Mouse (Mus musculus) kidney, postnatal 10 days (tissue): Measurements from ENCODE around the gene Sept9.

Source experiments
- DNase-seq: peaks from one replicate; pipeline ENCODE4 v3.0.0; 2021; ENCODE audit warnings: mixed read lengths

The Sept9 gene

GRCm38 (mm10) chr11:117296500-117297189 lies 97.2 kb downstream of the Sept9 start:
- DNase-seq = no peak

- DNase-seq = no peak
These were observed 97.8 kb downstream of the Sept9 start for GRCm38 (mm10) chr11:117297190-117297829.

DNA sequence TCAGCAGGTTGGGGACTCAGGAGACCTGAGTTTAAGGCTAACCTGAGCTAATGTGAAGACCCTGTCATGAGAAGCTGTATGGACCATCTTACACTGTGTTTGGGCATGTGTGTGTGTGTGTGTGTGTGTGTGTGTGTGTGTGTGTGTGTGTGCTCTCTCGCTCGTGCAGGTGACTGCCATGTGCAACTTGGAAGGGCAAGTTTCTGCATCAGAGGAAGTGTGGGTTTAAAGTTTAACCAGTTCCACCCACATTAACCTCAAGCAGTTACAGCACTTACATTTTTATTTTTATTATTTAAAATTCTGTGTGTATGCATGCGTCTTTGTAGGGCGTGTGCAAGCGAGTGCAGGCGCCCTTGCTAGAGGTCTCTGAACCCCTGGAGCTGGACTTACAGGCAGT lies 100.3 kb downstream of the Sept9 start:
- no peak for DNase-seq

DNA sequence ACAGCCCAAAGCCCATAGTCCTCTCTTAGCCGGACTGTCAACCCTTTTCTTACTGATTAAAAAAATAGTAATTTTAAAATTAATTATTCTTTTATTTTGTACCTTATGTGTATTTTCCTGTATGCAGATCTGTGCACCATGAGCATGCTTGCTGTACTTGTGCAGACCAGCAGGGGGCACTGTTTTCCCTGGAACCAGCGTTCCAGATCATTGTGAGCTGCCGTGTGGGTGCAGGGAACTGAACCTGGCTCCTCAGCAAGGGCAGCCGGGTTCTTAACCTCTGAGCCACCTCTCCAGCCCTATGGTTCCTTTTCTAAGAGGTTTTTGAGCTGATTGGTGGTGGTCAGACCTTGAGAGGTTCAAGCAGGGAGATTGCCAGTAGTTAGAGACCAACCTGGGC lies 101.3 kb downstream of the Sept9 start:
- no peak for DNase-seq

DNA sequence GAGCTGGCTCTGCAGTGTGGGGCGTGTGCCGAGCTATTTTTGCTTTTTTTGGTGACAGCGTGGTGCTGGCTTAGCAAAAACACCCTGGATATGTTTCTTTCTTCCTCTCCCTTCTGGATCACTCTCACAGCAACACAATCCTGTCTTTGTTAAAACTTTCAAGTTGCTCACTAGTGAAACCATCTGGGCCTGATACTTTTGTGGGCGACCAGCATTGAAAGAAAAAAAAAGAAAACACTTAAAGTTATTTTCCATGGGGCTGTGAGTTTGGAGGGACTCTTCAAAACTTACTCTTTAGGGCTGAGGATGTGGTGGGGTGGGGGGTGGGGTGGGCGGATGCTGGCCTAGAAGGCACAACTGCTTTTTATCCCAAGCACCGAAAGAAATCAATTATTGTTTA lies 102.3 kb downstream of the Sept9 start:
- DNase-seq = no peak

GRCm38 (mm10) chr11:117302371-117302770 lies 102.9 kb downstream of the Sept9 start:
- DNase-seq = no peak

DNA sequence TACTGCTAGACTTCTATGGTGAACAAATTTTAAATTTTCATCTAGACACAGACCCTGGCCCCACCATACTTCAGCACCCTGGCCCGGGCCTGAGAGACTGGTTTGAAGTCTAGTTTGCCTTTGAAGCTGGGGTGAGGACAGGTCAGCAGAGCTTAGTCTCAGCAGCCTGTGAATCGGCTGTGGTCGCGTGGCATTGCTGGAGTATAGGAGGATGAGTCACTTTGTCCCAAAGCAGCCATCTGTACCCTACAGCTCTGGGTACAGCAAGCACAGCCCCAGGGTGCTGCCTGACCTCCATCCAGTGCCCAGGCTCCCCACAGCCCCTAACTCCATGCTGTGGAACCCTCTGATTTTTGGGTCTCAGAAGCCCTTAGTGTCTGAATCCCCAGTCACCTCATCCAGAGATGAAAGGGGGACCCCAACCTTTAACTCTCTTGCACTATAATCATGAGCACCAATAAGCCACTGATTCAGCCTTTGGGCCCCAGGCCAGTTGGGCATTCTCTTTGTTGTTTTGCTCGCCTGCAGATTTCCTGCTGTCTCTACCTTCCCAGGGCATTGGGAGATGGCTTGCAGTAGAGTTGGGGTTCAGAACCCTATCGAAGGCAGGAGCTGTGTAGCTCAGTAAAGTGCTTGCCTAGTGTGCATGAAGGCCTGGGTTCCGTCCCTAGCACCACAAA lies 106.2 kb downstream of the Sept9 start:
- DNase-seq = no peak

DNA sequence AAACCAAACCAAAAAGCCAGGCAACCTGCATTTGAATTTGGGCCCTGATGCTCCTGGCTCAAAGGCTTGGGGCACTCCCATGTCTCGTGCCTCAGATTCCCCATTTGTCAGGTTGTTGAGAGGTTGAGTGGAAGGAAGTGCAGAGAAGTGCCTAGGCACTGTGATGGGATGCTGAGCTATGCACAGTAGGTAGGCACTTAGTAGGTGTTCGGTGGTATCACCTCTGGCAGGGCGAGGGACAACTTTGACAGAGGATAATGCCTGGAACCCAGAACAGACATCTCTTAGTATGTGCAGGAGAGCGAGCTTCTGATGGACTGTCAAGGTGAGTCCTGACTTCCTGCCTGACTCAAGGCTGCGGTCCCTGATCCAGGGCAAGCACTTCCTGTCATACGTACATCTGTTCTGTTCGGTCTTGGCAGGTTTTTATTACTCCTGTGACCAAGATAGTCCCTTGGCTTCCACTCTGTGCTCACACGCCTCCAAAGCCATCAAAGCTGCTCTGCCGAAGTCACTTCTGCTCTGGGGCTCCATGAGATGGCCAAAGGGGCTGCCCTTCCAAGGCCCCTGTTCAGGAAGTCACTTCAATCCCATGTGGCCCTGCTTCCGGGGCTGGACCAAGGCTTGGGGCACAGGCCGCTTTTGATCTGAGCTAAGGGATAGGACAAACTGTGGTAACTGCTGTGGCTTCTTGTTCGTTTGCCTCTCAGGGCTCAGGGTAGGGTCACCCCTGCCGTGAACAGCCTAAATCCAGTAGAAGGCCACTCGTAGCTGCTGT lies 107.0 kb downstream of the Sept9 start:
- peak; percentile 47 for DNase-seq

DNA sequence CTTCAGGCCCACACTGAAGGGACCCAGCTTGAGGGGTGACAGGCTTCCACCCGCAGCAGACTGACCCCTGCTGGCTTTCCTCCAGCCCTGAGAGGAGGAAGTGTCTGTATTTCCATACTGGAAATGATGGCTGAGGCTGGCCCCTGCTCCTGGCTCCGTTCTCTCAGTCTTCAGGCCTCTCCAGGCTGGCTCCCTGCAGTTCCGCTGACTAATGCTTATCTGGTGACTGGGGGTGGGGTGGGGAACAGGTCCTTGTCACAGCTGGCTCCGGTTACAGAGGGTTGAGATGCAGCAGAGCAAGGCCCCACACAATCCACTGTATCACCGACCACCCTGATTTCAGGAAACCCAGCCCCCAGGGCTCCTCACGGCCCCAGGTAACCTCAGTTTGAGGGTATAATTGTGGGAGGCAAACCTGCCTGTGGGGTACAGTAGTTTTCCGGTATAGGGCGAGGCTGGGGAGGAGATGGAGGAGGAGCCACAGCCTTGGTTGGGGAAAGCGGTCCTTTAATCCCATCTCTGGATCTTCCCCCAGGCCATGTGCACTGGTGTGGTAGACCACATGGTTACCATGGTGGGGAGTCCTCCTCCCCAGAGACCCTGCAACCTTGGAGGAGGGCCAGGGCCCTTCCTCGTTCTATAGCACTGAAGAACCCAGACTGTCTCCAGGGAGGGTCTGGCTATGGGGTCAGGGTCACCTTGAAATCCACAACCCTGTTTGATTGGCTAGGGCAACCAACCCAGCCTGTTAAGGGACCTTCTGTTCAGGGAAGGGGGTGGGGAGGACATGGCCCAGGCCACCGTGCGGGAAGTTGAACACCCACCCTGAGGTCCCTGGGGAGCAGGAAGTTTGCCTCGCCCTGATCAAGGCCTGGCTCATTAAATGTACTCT lies 108.7 kb downstream of the Sept9 start:
- peak; percentile 90 for DNase-seq

DNA sequence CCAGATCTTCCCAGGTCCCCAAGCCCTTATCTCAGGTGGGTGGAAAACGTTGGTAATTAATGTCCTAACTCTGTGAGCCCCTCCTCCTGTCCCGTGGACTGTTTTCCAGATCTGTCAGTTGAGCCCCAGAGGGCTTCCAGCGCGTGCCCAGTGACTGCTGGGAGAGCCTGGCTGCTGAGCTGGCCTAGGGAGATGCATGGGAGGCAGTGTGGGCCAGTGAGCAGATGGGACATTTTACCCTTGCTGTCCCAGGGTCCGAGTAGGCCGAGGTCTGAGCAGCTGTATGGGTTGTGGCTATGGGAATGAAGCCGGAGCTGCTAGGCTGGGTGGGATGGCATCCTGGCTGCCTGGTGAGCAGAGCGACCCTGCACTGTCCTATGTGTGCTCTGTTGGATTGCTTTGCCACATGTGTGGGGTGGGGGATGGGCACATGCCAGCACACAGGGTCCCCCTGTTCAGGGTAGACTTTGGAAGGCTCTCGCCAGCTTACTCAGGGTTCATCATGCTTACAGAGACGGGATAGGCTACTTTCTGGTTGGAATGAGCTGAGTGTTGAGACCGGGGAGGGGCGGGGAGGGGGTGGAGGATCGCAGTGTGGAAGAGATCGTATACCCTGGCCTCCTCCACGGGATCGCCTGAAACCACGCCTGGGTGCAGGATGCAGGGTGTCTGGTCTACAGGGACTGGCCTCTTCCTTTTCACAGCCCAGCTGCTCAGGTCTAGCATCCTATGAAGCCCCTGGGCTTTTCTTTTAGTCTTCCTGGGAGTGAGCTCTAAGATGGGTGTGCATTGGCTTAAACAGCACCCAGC lies 109.9 kb downstream of the Sept9 start:
- peak; percentile 38 for DNase-seq

DNA sequence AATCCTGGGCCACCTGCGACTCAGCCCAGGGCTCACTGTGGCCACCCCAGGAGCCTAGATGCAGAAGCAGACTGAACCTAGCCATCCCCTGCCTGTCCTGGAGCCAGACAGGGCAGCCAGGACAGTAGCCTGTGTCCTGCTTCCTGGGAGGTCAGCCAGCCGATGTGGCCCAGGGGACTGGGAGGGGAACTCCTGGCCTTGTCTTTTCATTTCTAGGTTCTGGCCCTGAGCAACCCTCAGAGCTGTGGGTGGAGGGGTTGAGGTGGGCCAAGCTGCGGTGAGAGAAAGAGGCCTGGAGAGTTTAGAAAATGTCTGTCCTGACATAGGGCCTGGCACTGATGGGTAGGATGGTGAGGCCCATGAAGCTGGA lies 110.4 kb downstream of the Sept9 start:
- no peak for DNase-seq

- no peak for DNase-seq
These were observed 111.1 kb downstream of the Sept9 start for GRCm38 (mm10) chr11:117310341-117311107.

GRCm38 (mm10) chr11:117311127-117311800 lies 111.8 kb downstream of the Sept9 start:
- DNase-seq = peak; percentile 64

DNA sequence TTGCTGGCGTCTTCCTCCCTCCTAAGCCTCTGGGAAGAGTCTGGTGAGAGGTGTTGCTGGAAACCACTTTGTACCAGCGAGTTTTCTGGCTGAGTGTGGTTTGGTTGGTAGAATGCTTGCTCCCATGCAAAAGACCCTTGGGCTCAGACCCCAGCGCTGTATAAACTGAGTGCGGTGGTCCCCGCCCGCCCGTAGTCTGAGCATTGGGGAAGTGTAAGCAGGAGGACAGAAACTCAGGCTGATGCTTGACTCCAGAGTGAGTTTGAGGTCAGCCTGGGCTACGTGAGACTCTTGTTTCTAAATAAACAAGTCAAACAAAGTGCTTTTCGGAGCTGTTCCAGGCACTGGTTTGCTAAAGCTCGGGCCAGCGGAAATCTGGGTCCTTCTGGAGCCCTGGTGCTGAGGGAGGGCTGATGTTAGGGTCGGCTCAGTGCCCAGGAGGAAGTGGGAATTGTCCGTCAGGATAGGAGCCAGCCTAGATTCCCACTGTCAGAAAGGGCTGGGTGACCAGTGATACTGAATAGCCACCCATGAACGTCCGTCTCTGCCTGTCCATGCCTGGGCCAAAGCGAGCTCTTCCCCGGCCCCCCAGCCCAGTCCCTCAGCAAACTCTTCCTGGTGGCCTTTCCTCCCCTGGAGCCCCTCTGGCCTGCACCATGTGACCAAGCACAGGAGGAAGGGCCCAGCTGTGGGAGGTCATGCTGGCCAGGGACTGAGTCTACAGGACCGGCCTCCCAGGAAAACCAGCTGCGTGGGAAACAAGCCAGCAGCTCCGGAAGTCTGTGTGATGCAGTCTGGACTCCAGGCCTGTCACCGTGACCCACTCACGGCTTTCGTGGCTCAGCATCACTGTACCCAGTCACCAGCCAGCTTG lies 112.8 kb downstream of the Sept9 start:
- peak; percentile 90 for DNase-seq

- DNase-seq = peak; percentile 78
These were observed 113.5 kb downstream of the Sept9 start for GRCm38 (mm10) chr11:117312936-117313335.

- no peak for DNase-seq
These were observed 114.0 kb downstream of the Sept9 start for GRCm38 (mm10) chr11:117313446-117313845.

- DNase-seq = peak; percentile 44
These were observed 114.6 kb downstream of the Sept9 start for GRCm38 (mm10) chr11:117314026-117314425.

DNA sequence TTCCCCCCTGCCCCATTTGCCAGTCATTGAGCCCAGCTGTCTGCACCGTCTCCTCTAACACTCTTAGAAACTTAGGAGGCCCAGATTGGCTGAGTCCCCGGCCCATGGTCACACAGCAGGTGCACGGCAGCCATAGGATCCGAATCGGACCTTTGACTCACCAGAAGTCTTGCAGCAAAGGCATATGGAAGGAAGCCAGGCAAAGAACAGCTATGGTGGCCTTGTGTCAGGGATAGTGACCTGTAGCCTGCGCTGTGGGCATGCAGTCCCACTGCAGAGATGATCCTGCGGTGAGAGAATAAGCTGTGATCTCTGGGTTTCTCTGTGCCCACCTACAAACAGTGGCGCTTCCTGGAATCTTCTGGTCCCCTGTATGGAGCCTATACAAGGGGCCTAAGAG lies 115.1 kb downstream of the Sept9 start:
- DNase-seq = no peak

DNA sequence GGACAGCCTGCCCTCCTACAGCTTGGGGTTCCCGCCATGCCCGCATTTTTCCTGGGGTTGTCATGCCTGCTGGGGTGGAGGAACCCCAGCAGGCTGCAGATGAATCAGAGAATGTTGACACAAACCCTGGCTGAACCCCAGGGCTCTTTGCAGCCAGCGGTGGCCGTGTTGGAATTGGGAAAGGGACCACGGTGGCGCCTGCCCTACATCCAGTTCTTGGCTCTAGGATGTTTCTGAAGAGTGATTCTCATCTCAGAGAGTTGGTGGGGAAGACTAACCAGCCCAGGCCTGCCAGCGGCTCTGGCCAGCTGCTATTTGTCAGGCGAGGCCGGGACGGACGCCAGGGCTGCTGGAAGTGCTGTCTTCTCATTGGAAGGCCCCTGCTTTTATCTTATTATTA lies 115.8 kb downstream of the Sept9 start:
- peak; percentile 87 for DNase-seq
